Mouse (Mus musculus): ENCODE data around the gene Olfr790. TPM values are rescaled to one million over a fixed set of nuclear protein-coding genes. Genes with fewer than 3 reads are reported as not detected.

Gene Olfr790
- polyA plus RNA-seq, 1 experiment from 2014 or later = not detected

- no peak overlapping the region for H3K4me2 ChIP-seq (ENCODE audit: low read depth, low read length, severe bottlenecking)
- H3K27me3 ChIP-seq (ENCODE audit: control insufficient read depth, insufficient read depth, low read length) = no peaks in the 10 kb centered on the region
- whole genome bisulfite sequencing = 71% methylated on average over 1 of the region's 1 CpGs
- no peaks in the 10 kb centered on the region for H3K9me3 ChIP-seq (ENCODE audit: control insufficient read depth, low read length)
- H3K27ac ChIP-seq (ENCODE audit: low read depth, low read length) = no peak overlapping the region
- DNase-seq (ENCODE audit: low spot score) (no peak), ATAC-seq (replicated peaks; ENCODE audit: low FRiP score) (peak; percentile 73)
- no peaks in the 10 kb centered on the region for H3K4me1 ChIP-seq (replicated peaks; ENCODE audit: control insufficient read depth, insufficient read depth, low read length)
- no peak overlapping the region for H3K4me3 ChIP-seq (ENCODE audit: low read depth, low read length)
- no peak overlapping the region for H3K9ac ChIP-seq (ENCODE audit: low read length)
- H3K36me3 ChIP-seq (ENCODE audit: control insufficient read depth, insufficient read depth, low read length) = no peaks in the 10 kb centered on the region
Observed at GRCm38 (mm10) chr10:129549354-129549753, 51.1 kb downstream of the Olfr790 start.

Other genes with a start within 250 kb of the Olfr790 start
- not detected in 2 replicates for gene Olfr776, start 239.4 kb upstream of the Olfr790 start, polyA plus RNA-seq (2014; fragmentation: Nextera tagmentation; extraction: Ambion mirVana)
- not detected in 2 replicates for gene Olfr777, start 227.0 kb upstream of the Olfr790 start, polyA plus RNA-seq (2014; fragmentation: Nextera tagmentation; extraction: Ambion mirVana)
- gene Olfr780, start 180.4 kb upstream of the Olfr790 start, polyA plus RNA-seq (2014; fragmentation: Nextera tagmentation; extraction: Ambion mirVana) = not detected in 2 replicates
- gene Olfr781, start 169.6 kb upstream of the Olfr790 start, polyA plus RNA-seq (2014; fragmentation: Nextera tagmentation; extraction: Ambion mirVana) = not detected in 2 replicates
- not detected in 2 replicates for gene Olfr782, start 149.6 kb upstream of the Olfr790 start, polyA plus RNA-seq (2014; fragmentation: Nextera tagmentation; extraction: Ambion mirVana)
- gene Olfr784, start 114.4 kb upstream of the Olfr790 start, polyA plus RNA-seq (2014; fragmentation: Nextera tagmentation; extraction: Ambion mirVana) = 0.08 TPM in 1 of 2 replicates, not detected in the other
- gene Olfr785, start 93.1 kb upstream of the Olfr790 start, polyA plus RNA-seq (2014; fragmentation: Nextera tagmentation; extraction: Ambion mirVana) = not detected in 2 replicates
- gene Olfr786, start 71.2 kb upstream of the Olfr790 start, polyA plus RNA-seq (2014; fragmentation: Nextera tagmentation; extraction: Ambion mirVana) = not detected in 2 replicates
- not detected in 2 replicates for gene Olfr787, start 36.6 kb upstream of the Olfr790 start, polyA plus RNA-seq (2014; fragmentation: Nextera tagmentation; extraction: Ambion mirVana)
- gene Olfr788, start 27.5 kb upstream of the Olfr790 start, polyA plus RNA-seq (2014; fragmentation: Nextera tagmentation; extraction: Ambion mirVana) = not detected in 2 replicates
- not detected in 2 replicates for gene Olfr789, start 13.7 kb upstream of the Olfr790 start, polyA plus RNA-seq (2014; fragmentation: Nextera tagmentation; extraction: Ambion mirVana)
- gene Olfr791, start 23.3 kb downstream of the Olfr790 start, polyA plus RNA-seq (2014; fragmentation: Nextera tagmentation; extraction: Ambion mirVana) = not detected in 2 replicates
- gene Olfr792, start 40.7 kb downstream of the Olfr790 start, polyA plus RNA-seq (2014; fragmentation: Nextera tagmentation; extraction: Ambion mirVana) = not detected in 2 replicates
- not detected in 2 replicates for gene Olfr794, start 69.2 kb downstream of the Olfr790 start, polyA plus RNA-seq (2014; fragmentation: Nextera tagmentation; extraction: Ambion mirVana)
- gene Olfr796, start 114.1 kb downstream of the Olfr790 start, polyA plus RNA-seq (2014; fragmentation: Nextera tagmentation; extraction: Ambion mirVana) = not detected in 2 replicates
- gene Olfr798, start 129.4 kb downstream of the Olfr790 start, polyA plus RNA-seq (2014; fragmentation: Nextera tagmentation; extraction: Ambion mirVana) = not detected in 2 replicates
- not detected in 2 replicates for gene Olfr799, start 139.0 kb downstream of the Olfr790 start, polyA plus RNA-seq (2014; fragmentation: Nextera tagmentation; extraction: Ambion mirVana)
- not detected in 2 replicates for gene Olfr800, start 159.2 kb downstream of the Olfr790 start, polyA plus RNA-seq (2014; fragmentation: Nextera tagmentation; extraction: Ambion mirVana)
- gene Olfr801, start 175.4 kb downstream of the Olfr790 start, polyA plus RNA-seq (2014; fragmentation: Nextera tagmentation; extraction: Ambion mirVana) = not detected in 2 replicates
- gene Olfr802, start 189.7 kb downstream of the Olfr790 start, polyA plus RNA-seq (2014; fragmentation: Nextera tagmentation; extraction: Ambion mirVana) = not detected in 2 replicates
- not detected in 2 replicates for gene Olfr803, start 195.8 kb downstream of the Olfr790 start, polyA plus RNA-seq (2014; fragmentation: Nextera tagmentation; extraction: Ambion mirVana)
- not detected in 2 replicates for gene Olfr804, start 204.7 kb downstream of the Olfr790 start, polyA plus RNA-seq (2014; fragmentation: Nextera tagmentation; extraction: Ambion mirVana)
- not detected in 2 replicates for gene Olfr805, start 230.9 kb downstream of the Olfr790 start, polyA plus RNA-seq (2014; fragmentation: Nextera tagmentation; extraction: Ambion mirVana)
- gene Olfr806, start 243.4 kb downstream of the Olfr790 start, polyA plus RNA-seq (2014; fragmentation: Nextera tagmentation; extraction: Ambion mirVana) = not detected in 2 replicates

All from forebrain, embryonic 11.5 days (tissue).